Mouse (Mus musculus) layer of hippocampus, postnatal 10 days (tissue): ENCODE measurements around the gene 4931429L15Rik. TPM values are rescaled to one million over a fixed set of nuclear protein-coding genes. Genes with fewer than 3 reads are reported as not detected.
A peak's percentile ranks its signal among the peaks of the same experiment; 100 is the strongest.
"Not testable (repeated sequence)": the region's sequence is repeated elsewhere in the genome, so short reads cannot be mapped to it uniquely, and the experiment has no call there.

Source experiments
- DNase-seq, 2 experiments: peaks; one replicate each; pipeline ENCODE4 v3.0.0; 2021; ENCODE audit warnings: low spot score in 2 of 2
- long read RNA-seq: library from polyadenylated mRNA; stranded (forward); transcript quantifications from one replicate; pipeline ENCODE4 v2.0.0, GENCODE M21; 2023
- total RNA-seq, 2 experiments: library from RNA; stranded (reverse); gene quantifications; 2 replicates each; pipeline ENCODE4 v1.2.3; 2021

The 4931429L15Rik gene
- total RNA-seq: not detected
- long read RNA-seq: 0 reads

- DNase-seq: not testable (repeated sequence)
Measured at GRCm38 (mm10) chr9:46319886-46320285, at the start of gene 4931429L15Rik. Gene 4931429L15Rik, minus strand, starts transcription at chr9:46319986.

GRCm38 (mm10) chr9:46362459-46362858 lies 42.7 kb upstream of the 4931429L15Rik start:
- DNase-seq: no peak

GRCm38 (mm10) chr9:46361461-46362111 lies 41.8 kb upstream of the 4931429L15Rik start:
- no peak for DNase-seq

GRCm38 (mm10) chr9:46353992-46354391 lies 34.2 kb upstream of the 4931429L15Rik start:
- peak; percentile 65 to 74 for DNase-seq

- DNase-seq: peak in 1 of 2 experiments; percentile 37
Measured at GRCm38 (mm10) chr9:46353330-46353724, 33.5 kb upstream of the 4931429L15Rik start.

- no peak for DNase-seq
Measured at GRCm38 (mm10) chr9:46352651-46353329, 33.0 kb upstream of the 4931429L15Rik start.

- peak in 1 of 2 experiments; percentile 47 for DNase-seq
Measured at GRCm38 (mm10) chr9:46350451-46350981, 30.7 kb upstream of the 4931429L15Rik start.

GRCm38 (mm10) chr9:46345887-46346665 lies 26.3 kb upstream of the 4931429L15Rik start:
- DNase-seq: no peak

- no peak for DNase-seq
Measured at GRCm38 (mm10) chr9:46339051-46339652, 19.4 kb upstream of the 4931429L15Rik start.

GRCm38 (mm10) chr9:46338384-46338783 lies 18.6 kb upstream of the 4931429L15Rik start:
- no peak for DNase-seq

GRCm38 (mm10) chr9:46337852-46338291 lies 18.1 kb upstream of the 4931429L15Rik start:
- peak in 1 of 2 experiments; percentile 63 for DNase-seq

GRCm38 (mm10) chr9:46337331-46337730 lies 17.5 kb upstream of the 4931429L15Rik start:
- DNase-seq: no peak

GRCm38 (mm10) chr9:46336294-46336693 lies 16.5 kb upstream of the 4931429L15Rik start:
- DNase-seq: not testable (repeated sequence)

GRCm38 (mm10) chr9:46335461-46335995 lies 15.7 kb upstream of the 4931429L15Rik start:
- no peak for DNase-seq

- DNase-seq: no peak
Measured at GRCm38 (mm10) chr9:46334471-46335025, 14.8 kb upstream of the 4931429L15Rik start.

- DNase-seq: no peak
Measured at GRCm38 (mm10) chr9:46331301-46331700, 11.5 kb upstream of the 4931429L15Rik start.

- DNase-seq: no peak
Measured at GRCm38 (mm10) chr9:46330586-46330895, 10.8 kb upstream of the 4931429L15Rik start.

- DNase-seq: no peak
Measured at GRCm38 (mm10) chr9:46329801-46330585, 10.2 kb upstream of the 4931429L15Rik start.

GRCm38 (mm10) chr9:46329250-46329648 lies 9.5 kb upstream of the 4931429L15Rik start:
- no peak for DNase-seq
